Mouse (Mus musculus): ENCODE measurements around the gene Uvrag.

- TF ChIP-seq GATA1 (IDR thresholded peaks at IDR 0.05; ENCODE audit: borderline replicate concordance, low read length), result no peak
- TF ChIP-seq CTCF (IDR thresholded peaks at IDR 0.05; ENCODE audit: low read depth, low read length), result no peak
- no peak for TF ChIP-seq TAL1 (conservative IDR thresholded peaks at IDR 0.05; ENCODE audit: low read depth, low read length)
- no peak for TF ChIP-seq POLR2AphosphoS5 (IDR thresholded peaks at IDR 0.05; ENCODE audit: insufficient replicate concordance, low read depth, low read length)
- TF ChIP-seq GATA2 (IDR thresholded peaks at IDR 0.05; ENCODE audit: borderline replicate concordance, low read depth, low read length), result no peak
These were observed 197.3 kb downstream of the Uvrag start for GRCm38 (mm10) chr7:98943687-98944086.

Data from G1E (cell line).